Mouse (Mus musculus) adipocyte (in vitro differentiated cells): ENCODE measurements around the gene Col4a2.
A peak's percentile ranks its signal among the peaks of the same experiment; 100 is the strongest.

Source experiments
- DNase-seq: peaks from one replicate; pipeline ENCODE4 v3.0.0-alpha.2; 2016; ENCODE audit warnings: low spot score

The Col4a2 gene

DNA sequence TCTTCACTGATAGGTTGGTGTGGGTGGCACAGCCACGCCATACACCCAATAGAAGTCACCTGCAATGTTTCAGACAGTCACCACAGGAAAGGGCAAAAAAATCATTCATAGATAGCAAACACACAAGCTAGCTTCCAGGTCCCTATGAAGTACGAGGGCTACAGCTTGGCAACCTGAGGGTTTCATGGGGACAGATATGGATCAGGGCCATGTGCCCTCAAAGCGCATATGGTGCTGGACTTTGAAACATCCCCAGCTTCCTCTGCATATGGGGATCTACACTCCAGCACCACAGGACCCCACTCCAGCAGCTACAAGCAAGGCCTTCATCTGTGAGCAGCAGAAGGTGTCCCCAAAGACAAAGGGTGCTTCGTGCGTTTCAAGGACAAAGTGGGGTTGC, 47.2 kb downstream of the Col4a2 start:
- DNase-seq, result no peak

DNA sequence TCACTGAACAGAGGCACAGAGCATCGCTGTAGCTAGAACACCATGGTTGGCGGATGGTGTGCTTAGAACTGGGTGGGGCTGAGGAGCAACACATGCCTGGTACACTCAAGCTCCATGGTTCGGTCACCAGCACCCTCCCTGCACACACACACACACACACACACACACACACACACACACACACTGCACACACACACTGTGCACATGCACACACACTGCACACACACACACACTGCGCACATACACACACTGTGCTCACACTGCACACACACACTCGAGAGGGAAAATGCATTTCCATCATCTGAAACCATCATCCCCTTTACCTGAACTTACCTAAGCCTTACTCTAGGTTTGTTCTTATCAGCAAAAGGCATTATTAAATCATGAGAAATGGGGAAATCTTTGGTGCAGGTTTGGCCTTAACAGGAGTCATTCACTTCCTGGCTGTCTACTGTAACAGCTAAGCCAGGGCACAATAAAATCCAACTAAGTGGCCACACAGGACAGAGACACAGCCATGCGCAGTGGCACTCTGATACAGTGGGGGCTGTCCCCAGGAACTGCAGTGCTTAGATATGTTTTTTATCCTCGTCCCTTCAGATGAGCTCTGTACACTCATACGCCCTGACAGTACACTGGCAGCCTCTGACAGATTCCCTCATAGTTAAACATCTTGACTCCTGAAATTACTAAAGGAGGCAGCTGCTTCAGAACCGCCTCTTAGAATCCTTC, 49.1 kb downstream of the Col4a2 start:
- no peak for DNase-seq

GRCm38 (mm10) chr8:11362278-11363214, 49.9 kb downstream of the Col4a2 start:
- no peak for DNase-seq

- no peak for DNase-seq
Measured at GRCm38 (mm10) chr8:11363340-11364126, 50.9 kb downstream of the Col4a2 start.

DNA sequence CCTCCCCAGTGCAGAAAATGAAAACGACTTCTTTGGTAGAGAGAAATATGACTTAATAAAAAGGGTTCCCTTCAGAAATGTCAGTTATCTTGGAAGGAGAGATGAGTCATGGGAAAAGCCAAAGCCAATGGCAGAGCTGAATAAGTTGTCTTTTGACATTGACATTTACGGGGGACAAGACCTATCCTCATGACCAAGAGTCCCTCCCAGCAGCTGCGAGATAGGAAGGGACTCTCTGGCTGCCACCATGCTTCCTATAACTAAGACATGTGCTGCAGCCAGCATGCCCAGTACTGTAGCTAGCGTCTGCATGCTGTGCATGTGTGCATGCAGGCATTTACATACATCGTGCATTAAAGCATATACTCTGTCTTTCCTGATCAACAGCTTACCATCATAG, 53.6 kb downstream of the Col4a2 start:
- DNase-seq, result no peak

GRCm38 (mm10) chr8:11366741-11367140, 54.1 kb downstream of the Col4a2 start:
- DNase-seq, result no peak

- DNase-seq, result no peak
Measured at GRCm38 (mm10) chr8:11367670-11368069, 55.1 kb downstream of the Col4a2 start.

- peak; percentile 78 for DNase-seq
Measured at GRCm38 (mm10) chr8:11369526-11370203, 57.1 kb downstream of the Col4a2 start.

DNA sequence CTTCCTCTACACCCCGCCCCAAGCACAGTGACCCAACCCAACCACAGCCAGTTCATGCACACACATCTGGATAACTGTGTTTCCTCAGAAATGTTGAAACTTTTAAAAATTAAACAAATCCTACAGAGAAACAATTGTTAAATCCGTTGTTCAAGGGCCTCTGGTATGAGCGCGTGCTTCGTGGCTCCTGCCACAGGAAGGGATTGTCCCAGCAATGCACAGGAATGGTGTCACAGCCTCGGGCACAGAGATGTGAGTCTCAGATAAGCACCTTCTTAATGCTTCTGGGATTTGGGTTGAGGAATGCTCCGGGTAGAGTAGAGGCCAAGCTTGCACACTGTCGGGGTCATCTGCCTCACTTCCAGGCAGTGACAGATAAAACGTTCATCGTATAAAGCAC, 58.7 kb downstream of the Col4a2 start:
- DNase-seq, result no peak

DNA sequence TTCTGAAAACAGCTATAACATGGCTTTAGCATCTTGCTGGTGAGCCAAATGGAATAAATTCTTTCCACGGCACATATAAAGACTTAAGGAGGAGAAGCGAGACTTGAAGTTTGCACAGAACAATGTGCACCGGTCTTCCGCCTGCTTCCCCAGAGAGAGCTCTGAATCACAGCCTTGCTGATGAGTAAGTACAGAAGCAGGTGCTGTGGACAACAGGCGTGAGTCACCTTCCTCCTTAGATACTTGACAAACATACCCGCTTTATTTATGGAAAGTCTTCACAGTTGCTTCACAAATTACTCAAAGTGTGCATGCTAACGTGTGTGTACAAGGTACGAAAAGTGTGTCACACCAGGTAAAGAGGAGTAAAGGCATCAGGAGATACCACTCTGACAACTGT, 59.5 kb downstream of the Col4a2 start:
- DNase-seq, result no peak

DNA sequence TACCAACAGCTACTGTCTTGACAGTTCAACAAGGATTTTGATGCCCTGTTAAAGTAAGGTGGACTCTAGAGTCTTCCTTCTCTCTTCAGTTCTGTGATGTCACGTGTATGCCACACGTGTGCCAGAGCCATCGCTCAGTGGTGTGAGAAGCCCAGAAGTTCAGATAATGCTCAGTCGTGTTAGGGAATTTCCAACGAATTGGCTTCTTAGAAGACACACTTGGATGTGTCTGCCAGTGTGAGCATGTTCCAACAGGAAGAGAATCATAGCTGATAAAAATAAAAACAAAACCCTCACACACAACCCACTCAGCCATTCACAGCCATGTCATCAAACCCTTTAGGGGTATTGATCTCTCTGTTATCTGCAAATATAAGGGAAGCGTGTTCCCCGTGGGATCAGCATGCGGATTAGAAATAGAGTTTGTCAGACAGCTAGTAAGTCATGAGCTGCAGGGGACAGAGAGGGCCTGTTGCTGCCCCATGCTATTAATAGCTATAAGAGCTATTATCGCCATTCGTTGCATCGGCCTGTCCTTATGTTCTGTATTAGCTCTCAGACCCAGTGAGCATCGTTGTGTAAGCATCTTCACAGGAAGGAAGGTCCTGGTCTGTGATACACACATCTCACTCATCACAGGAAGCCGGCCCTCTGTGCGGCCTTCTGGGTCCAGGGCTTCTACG, 61.2 kb downstream of the Col4a2 start:
- DNase-seq, result no peak

- DNase-seq, result no peak
Measured at GRCm38 (mm10) chr8:11374326-11375076, 61.9 kb downstream of the Col4a2 start.

- DNase-seq, result peak; percentile 71
Measured at GRCm38 (mm10) chr8:11375749-11376438, 63.3 kb downstream of the Col4a2 start.

GRCm38 (mm10) chr8:11377391-11378210, 65.0 kb downstream of the Col4a2 start:
- DNase-seq, result no peak

DNA sequence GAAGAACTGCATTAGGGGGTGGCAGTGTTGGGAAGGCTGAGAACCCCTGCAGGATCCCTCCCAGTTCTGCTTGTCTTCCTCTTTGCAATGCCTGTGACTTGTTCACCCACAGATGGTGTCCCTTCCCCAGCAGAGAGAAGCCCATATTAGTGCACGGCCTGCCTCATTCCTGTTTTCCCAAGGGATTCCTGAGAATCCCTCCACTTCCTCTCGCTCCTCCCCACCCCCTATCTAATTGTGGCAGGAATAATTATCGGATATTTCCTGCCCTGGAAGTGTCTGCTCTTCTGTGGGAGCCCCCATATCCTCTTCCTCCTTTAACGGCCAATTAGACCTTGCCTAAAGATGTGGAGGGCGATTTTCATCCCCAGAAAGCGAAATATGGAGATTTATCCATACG, 67.0 kb downstream of the Col4a2 start:
- no peak for DNase-seq

- DNase-seq, result no peak
Measured at GRCm38 (mm10) chr8:11381544-11381943, 68.9 kb downstream of the Col4a2 start.

- DNase-seq, result peak; percentile 88
Measured at GRCm38 (mm10) chr8:11382059-11382810, 69.6 kb downstream of the Col4a2 start.

DNA sequence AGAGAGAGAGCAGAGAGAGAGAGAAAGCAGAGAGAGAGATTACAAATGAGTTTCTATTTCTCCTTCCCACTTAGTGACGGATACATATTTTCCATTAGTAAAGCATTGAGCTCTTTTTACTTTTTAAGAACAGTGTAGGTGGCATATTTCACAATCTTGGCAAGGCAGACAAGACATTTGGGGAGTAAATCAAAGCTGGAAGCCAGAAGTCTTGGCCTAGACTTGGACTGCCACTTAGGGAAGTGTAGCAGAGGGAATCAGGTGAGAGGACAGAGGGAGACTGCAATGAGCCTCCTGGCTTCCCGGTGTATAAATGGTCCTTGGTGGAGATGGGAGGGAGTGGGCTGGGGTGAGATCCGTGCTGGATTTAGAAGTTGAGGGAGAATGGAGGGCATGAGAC, 70.3 kb downstream of the Col4a2 start:
- peak; percentile 93 for DNase-seq
